9 mouse cellular contexts compared by ENCODE assay signal in the genomic region with DNA sequence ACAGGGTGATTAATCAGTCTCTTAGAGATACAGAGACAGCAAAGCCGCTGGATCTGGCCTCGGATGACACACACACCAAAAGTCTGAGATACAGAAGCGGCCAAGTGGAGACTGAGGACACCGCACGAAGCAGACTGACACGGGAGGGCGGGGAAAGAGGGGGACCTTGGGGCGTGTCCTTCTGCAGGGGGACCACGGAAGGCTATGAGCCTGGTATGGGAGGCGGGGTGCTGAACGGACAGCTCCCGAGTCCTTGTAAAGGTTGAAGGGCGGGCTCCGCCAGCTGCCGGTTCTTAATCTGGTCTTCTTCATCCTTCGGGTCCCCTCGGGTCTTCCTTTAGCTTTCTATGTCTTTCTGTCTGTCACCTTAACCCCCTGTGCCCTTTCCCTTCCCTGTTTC. TPM values are rescaled to one million over a fixed set of nuclear protein-coding genes. Genes with fewer than 3 reads are reported as not detected.
DNase-seq lines count a peak whose midpoint lies in the region; ATAC-seq lines count a peak whose summit lies in the region.
"Had no signal": no experiment of that assay in that cellular context is flagged by ENCODE, and none has a peak within 500 bp of the region (broad histone marks: within the 10 kb centered on the region; RNA-seq: fewer than 3 reads in every experiment).

No protein-coding gene starts in this region.

- 3% methylated on average over 17 of the region's 17 CpGs for WGBS in embryonic facial prominence, embryonic 11.5 days
- 3% methylated on average over 17 of the region's 17 CpGs for WGBS in hindbrain, embryonic 11.5 days
- under 1% methylated on average over 17 of the region's 17 CpGs for WGBS in limb, embryonic 10.5 days

- H3K4me1 ChIP-seq in embryonic facial prominence, embryonic 11.5 days (ENCODE audit: control insufficient read depth, insufficient read depth, low read length), result peaks cover 7% of the 10 kb centered on the region
- H3K4me1 ChIP-seq in hindbrain, embryonic 11.5 days (replicated peaks; ENCODE audit: control insufficient read depth, insufficient read depth, low read length), result peaks cover 16% of the 10 kb centered on the region; the same call in 1 of the 2 replicates
- peaks cover 41% of the 10 kb centered on the region for H3K4me1 ChIP-seq in limb, embryonic 10.5 days

- no peaks in the 10 kb centered on the region for H3K9me3 ChIP-seq in embryonic facial prominence, embryonic 11.5 days (replicated peaks; ENCODE audit: control insufficient read depth, low read length)
- no peaks in the 10 kb centered on the region for H3K9me3 ChIP-seq in hindbrain, embryonic 11.5 days (ENCODE audit: control insufficient read depth, low read length)
- no peaks in the 10 kb centered on the region for H3K9me3 ChIP-seq in limb, embryonic 10.5 days (replicated peaks)

- no peak overlapping the region; the same call in 1 of the 2 replicates for H3K27ac ChIP-seq in embryonic facial prominence, embryonic 11.5 days (replicated peaks; ENCODE audit: low read depth, low read length)
- peak overlapping the region; percentile 90 for H3K27ac ChIP-seq in hindbrain, embryonic 11.5 days (ENCODE audit: low read depth, low read length)
- no peak overlapping the region for H3K27ac ChIP-seq in limb, embryonic 10.5 days
- H3K27ac ChIP-seq: macrophage had no signal

- no peak overlapping the region for H3K4me3 ChIP-seq in embryonic facial prominence, embryonic 11.5 days (ENCODE audit: low read depth, low read length)
- peak overlapping the region; percentile 16; the same call in 1 of the 2 replicates for H3K4me3 ChIP-seq in hindbrain, embryonic 11.5 days (ENCODE audit: low read depth, low read length)
- no peak overlapping the region for H3K4me3 ChIP-seq in limb, embryonic 10.5 days

- peak; percentile 37 to 43 for DNase-seq in monocyte, adult 2 months (ENCODE audit: low read depth in 1 of 2, low spot score in 2 of 2)
- peak; percentile 89 for DNase-seq in adrenal gland, postnatal 10 days
- DNase-seq in embryonic facial prominence, embryonic 11.5 days (ENCODE audit: low spot score), result peak; percentile 85
- DNase-seq in hindbrain, embryonic 11.5 days (ENCODE audit: low spot score), result peak; percentile 81
- peak; percentile 89 for DNase-seq in limb, embryonic 10.5 days (ENCODE audit: low spot score)
- DNase-seq in naive thymus-derived CD4-positive, alpha-beta T cell, adult 2 months (ENCODE audit: low read depth), result peak; percentile 65
- DNase-seq in urinary bladder, postnatal 36 days (ENCODE audit: low spot score in 2 of 2), result peak; percentile 25 to 42

- no peaks in the 10 kb centered on the region; the same call in 1 of the 2 replicates for H3K36me3 ChIP-seq in embryonic facial prominence, embryonic 11.5 days (replicated peaks; ENCODE audit: control insufficient read depth, insufficient read depth, low read depth, low read length)
- no peaks in the 10 kb centered on the region for H3K36me3 ChIP-seq in hindbrain, embryonic 11.5 days (ENCODE audit: control insufficient read depth, insufficient read depth, low read length)
- peaks cover 15% of the 10 kb centered on the region for H3K36me3 ChIP-seq in limb, embryonic 10.5 days

- no peak overlapping the region for H3K9ac ChIP-seq in embryonic facial prominence, embryonic 11.5 days (replicated peaks; ENCODE audit: low read length)
- H3K9ac ChIP-seq in hindbrain, embryonic 11.5 days (ENCODE audit: low read depth, low read length), result peak overlapping the region; percentile 40; the same call in 1 of the 2 replicates

- no peak overlapping the region for H3K4me2 ChIP-seq in embryonic facial prominence, embryonic 11.5 days (ENCODE audit: low read depth, low read length)
- peak overlapping the region; percentile 31 for H3K4me2 ChIP-seq in hindbrain, embryonic 11.5 days (replicated peaks; ENCODE audit: low read depth, low read length)

- ATAC-seq in monocyte, adult 5-6 weeks (replicated peaks; ENCODE audit: insufficient number of reproducible peaks, low FRiP score, low TSS enrichment, poor library complexity, severe bottlenecking), result no peak
- no peak for ATAC-seq in embryonic facial prominence, embryonic 11.5 days (replicated peaks; ENCODE audit: insufficient number of reproducible peaks, low FRiP score, low TSS enrichment, low read depth)
- no peak for ATAC-seq in hindbrain, embryonic 11.5 days (ENCODE audit: low FRiP score)

- H3K27me3 ChIP-seq in embryonic facial prominence, embryonic 11.5 days (ENCODE audit: control insufficient read depth, insufficient read depth, low read length), result peaks cover 66% of the 10 kb centered on the region
- peaks cover 44% of the 10 kb centered on the region for H3K27me3 ChIP-seq in hindbrain, embryonic 11.5 days (ENCODE audit: control insufficient read depth, insufficient read depth, low read length)
- H3K27me3 ChIP-seq in limb, embryonic 10.5 days (ENCODE audit: low read depth, poor library complexity, severe bottlenecking), result peaks cover 100% of the 10 kb centered on the region

RNA-seq across cellular contexts. Expression of a gene that starts 2.9 kb away (rescaled TPM):
- 54.0 to 91.3 TPM (median 63.7 TPM) in 3 replicates for total RNA-seq in monocyte, adult 5-6 weeks (2017)
- 10 to 100 TPM; 26.2 to 42.2 TPM for total RNA-seq in adrenal gland, postnatal 10 days (2021)
- polyA plus RNA-seq in embryonic facial prominence, embryonic 11.5 days (2014; fragmentation: Nextera tagmentation; extraction: Ambion mirVana), result 6.8 and 8.5 TPM in 2 replicates
- polyA plus RNA-seq in hindbrain, embryonic 11.5 days (2014; fragmentation: Nextera tagmentation; extraction: Ambion mirVana), result 40.1 and 48.8 TPM in 2 replicates
- polyA plus RNA-seq in limb, embryonic 10.5 days (2016; fragmentation: Nextera tagmentation; extraction: Ambion mirVana), result 0.05 and 0.15 TPM in 2 replicates

RNA-seq across cellular contexts. Expression of a gene that starts 36.1 kb away (rescaled TPM):
- 82.7 to 149 TPM (median 92.1 TPM) in 3 replicates for total RNA-seq in monocyte, adult 5-6 weeks (2017)
- total RNA-seq in adrenal gland, postnatal 10 days (2021), result 100 to 1,000 TPM; 222 to 234 TPM
- 75.9 and 92.5 TPM in 2 replicates for polyA plus RNA-seq in embryonic facial prominence, embryonic 11.5 days (2014; fragmentation: Nextera tagmentation; extraction: Ambion mirVana)
- polyA plus RNA-seq in hindbrain, embryonic 11.5 days (2014; fragmentation: Nextera tagmentation; extraction: Ambion mirVana), result 122 and 129 TPM in 2 replicates
- polyA plus RNA-seq in limb, embryonic 10.5 days (2016; fragmentation: Nextera tagmentation; extraction: Ambion mirVana), result 57.5 and 57.8 TPM in 2 replicates

Comparison
In these comparisons a context has a peak if more than half of its experiments do, and no peak if none do; other contexts are left out.
1. DNase-seq: peak in every context shown above with its lines; median percentile 89 in adrenal gland, postnatal 10 days; 89 in limb, embryonic 10.5 days; 85 in embryonic facial prominence, embryonic 11.5 days; 81 in hindbrain, embryonic 11.5 days; 65 in naive thymus-derived CD4-positive, alpha-beta T cell, adult 2 months; 40 in monocyte, adult 2 months; 34 in urinary bladder, postnatal 36 days.